Mouse (Mus musculus) megakaryocyte, embryonic 14.5 days (primary cell): ENCODE data around the gene Gpr34.

Source experiments
- FLI1 ChIP-seq: IDR thresholded peaks from 2 replicates; pipeline ENCODE4 v1.6.1; 2012; ENCODE audit warnings: low read length, inconsistent platforms, mixed read lengths
- GATA1 ChIP-seq: IDR thresholded peaks from 3 replicates; pipeline ENCODE4 v1.6.1; 2012; ENCODE audit warnings: mixed read lengths, low read length, inconsistent platforms, borderline replicate concordance

- TF ChIP-seq GATA1 (no peak), FLI1 (no peak)
Observed at GRCm38 (mm10) chrX:13652291-13652690, 20.4 kb downstream of the Gpr34 start.
